ENCODE assay signal across 8 mouse cellular contexts in the genomic region with DNA sequence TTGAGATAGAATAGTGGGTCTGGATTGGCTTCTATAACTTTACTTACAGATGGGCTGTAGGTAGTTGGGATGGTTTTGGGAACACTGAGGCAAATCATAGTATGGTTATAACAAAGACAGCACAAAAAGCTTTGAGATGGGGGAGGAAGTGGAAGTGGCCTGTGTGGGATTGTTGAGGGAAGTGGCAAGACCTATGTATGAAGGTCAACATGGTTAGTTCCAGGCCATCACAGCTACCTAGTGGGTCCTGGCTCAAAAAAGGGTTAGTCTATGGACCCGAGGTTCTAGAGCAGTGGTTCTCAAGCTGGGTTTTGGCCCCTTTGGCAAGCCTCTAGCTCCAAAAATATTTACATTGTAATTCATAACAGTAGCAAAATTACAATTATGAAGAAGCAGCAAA. TPM values are rescaled to one million over a fixed set of nuclear protein-coding genes. Genes with fewer than 3 reads are reported as not detected.
DNase-seq lines count a peak whose midpoint lies in the region; ATAC-seq and TF ChIP-seq lines count a peak whose summit lies in the region.

No protein-coding gene starts in this region.

- peaks cover 26% of the 10 kb centered on the region for H3K36me3 ChIP-seq in limb, embryonic 13.5 days
- peaks cover 19% of the 10 kb centered on the region for H3K36me3 ChIP-seq in small intestine, adult 2 months (ENCODE audit: control insufficient read depth, insufficient read depth, low read length)

- DNase-seq in heart, adult 11 months: peak; percentile 85
- DNase-seq in heart, adult 18-20 months: no peak
- DNase-seq in lung, postnatal 36 days: peak; percentile 22
- DNase-seq in lung, postnatal 25 days (ENCODE audit: low spot score): no peak
- DNase-seq in layer of hippocampus, adult 11-12 months (ENCODE audit: low spot score): no peak
- no peak for DNase-seq in frontal cortex, postnatal 25 days (ENCODE audit: low spot score in 2 of 2)

- peaks cover 24% of the 10 kb centered on the region for H3K4me1 ChIP-seq in limb, embryonic 13.5 days
- H3K4me1 ChIP-seq in small intestine, adult 2 months (ENCODE audit: control insufficient read depth, insufficient read depth, insufficient read length, low read length): peaks cover 10% of the 10 kb centered on the region; the same call in 1 of the 2 replicates

- no peak overlapping the region for H3K9ac ChIP-seq in limb, embryonic 13.5 days

- no peak for ATAC-seq in limb, embryonic 13.5 days (ENCODE audit: low FRiP score, low read depth)

- no peak overlapping the region for H3K27ac ChIP-seq in limb, embryonic 13.5 days
- H3K27ac ChIP-seq in small intestine, adult 2 months (ENCODE audit: insufficient read depth, low read depth, low read length): peak overlapping the region; percentile 49; the same call in 1 of the 2 replicates

- 83% methylated on average over 1 of the region's 1 CpGs for WGBS in limb, embryonic 13.5 days
- 66% methylated on average over 1 of the region's 1 CpGs for WGBS in small intestine, adult 2 months

- peak overlapping the region; percentile 5; the same call in 1 of the 2 replicates for H3K4me3 ChIP-seq in limb, embryonic 13.5 days
- no peak overlapping the region for H3K4me3 ChIP-seq in small intestine, adult 2 months (ENCODE audit: low read depth, low read length)

- no peak for TF ChIP-seq CTCF in small intestine, adult 2 months (IDR thresholded peaks at IDR 0.05; ENCODE audit: extremely low read depth, insufficient read length, insufficient replicate concordance, low read depth, low read length)

- no peak for TF ChIP-seq POLR2A in small intestine, adult 2 months (IDR thresholded peaks at IDR 0.05; ENCODE audit: low read depth, low read length)

- H3K27me3 ChIP-seq in limb, embryonic 13.5 days: no peaks in the 10 kb centered on the region
- H3K27me3 ChIP-seq in small intestine, adult 2 months (ENCODE audit: control insufficient read depth, insufficient read depth, low read length): no peaks in the 10 kb centered on the region

- H3K4me2 ChIP-seq in limb, embryonic 13.5 days (replicated peaks): peak overlapping the region; percentile 80

- H3K9me3 ChIP-seq in limb, embryonic 13.5 days: no peaks in the 10 kb centered on the region

RNA-seq across cellular contexts. Expression of gene Itch, which starts 2.2 kb away (rescaled TPM):
- 10 to 100 TPM; 22.9 to 27.0 TPM for total RNA-seq in heart, adult 18-20 months (2021)
- 68.3 and 71.2 TPM in 2 replicates for polyA plus RNA-seq in limb, embryonic 13.5 days (2015; fragmentation: Nextera tagmentation; extraction: Ambion mirVana)
- polyA plus RNA-seq in small intestine, adult 2 months (2012; rRNA removed): 2.6 and 9.6 TPM in 2 replicates

Comparison
In these comparisons a context has a peak if more than half of its experiments do, and no peak if none do; other contexts are left out.
1. DNase-seq: peak in heart, adult 11 months (single experiment) and lung, postnatal 36 days (single experiment); none in heart, adult 18-20 months (0 of 2), lung, postnatal 25 days (single experiment), layer of hippocampus, adult 11-12 months (single experiment) and frontal cortex, postnatal 25 days (0 of 2).